Mouse (Mus musculus) limb, embryonic 14.5 days (tissue): ENCODE measurements at regions not wholly inside any gene's neighbourhood (a gene's known extent, or its start where the extent isn't known, plus 50 kb on each side); places are given as distances from the start of the nearest gene placed in this dataset.
A peak's percentile ranks its signal among the peaks of the same experiment; 100 is the strongest.

ENCODE experiments used
- ATAC-seq: fragments of 200-750 bp; cut with Nextera tagmentation; 2 replicates; pipeline ENCODE4 v1.8.0; 2017; ENCODE audit warnings: low read depth, moderate number of reproducible peaks, moderate TSS enrichment; ENCODE audit not compliant: low FRiP score
- DNase-seq: peaks from one replicate; pipeline ENCODE4 v3.0.0-alpha.2; 2015; ENCODE audit warnings: low spot score
- H3K27ac ChIP-seq: fragments of 300-500 bp; sonication (generic); replicated peaks from 2 replicates; pipeline ENCODE4 v1.5.1; 2014; ENCODE audit warnings: low read depth, mild to moderate bottlenecking, low read length, moderate library complexity, mixed read lengths
- H3K27me3 ChIP-seq: fragments of 300-500 bp; sonication (generic); 2 replicates; pipeline ENCODE4 v1.6.1; 2014; ENCODE audit warnings: low read length, mixed read lengths; ENCODE audit not compliant: control insufficient read depth, insufficient read depth
- H3K36me3 ChIP-seq: fragments of 300-500 bp; sonication (generic); 2 replicates; pipeline ENCODE4 v1.6.1; 2014; ENCODE audit warnings: mild to moderate bottlenecking, low read length, moderate library complexity, mixed read lengths; ENCODE audit not compliant: control insufficient read depth, insufficient read depth
- H3K4me1 ChIP-seq: fragments of 300-500 bp; sonication (generic); 2 replicates; pipeline ENCODE4 v1.6.1; 2014; ENCODE audit warnings: antibody characterized with exemption, low read length, mixed read lengths; ENCODE audit not compliant: control insufficient read depth, insufficient read depth
- H3K4me2 ChIP-seq: fragments of 300-500 bp; sonication (generic); replicated peaks from 2 replicates; pipeline ENCODE4 v1.6.1; 2014; ENCODE audit warnings: low read depth, mild to moderate bottlenecking, low read length, moderate library complexity; ENCODE audit not compliant: severe bottlenecking
- H3K4me3 ChIP-seq: fragments of 300-500 bp; sonication (generic); replicated peaks from 2 replicates; pipeline ENCODE4 v1.5.1; 2014; ENCODE audit warnings: low read length
- H3K9ac ChIP-seq: fragments of 300-500 bp; sonication (generic); 2 replicates; pipeline ENCODE4 v1.6.1; 2014; ENCODE audit warnings: mild to moderate bottlenecking, low read depth, low read length, moderate library complexity; ENCODE audit not compliant: severe bottlenecking
- H3K9me3 ChIP-seq: fragments of 300-500 bp; sonication (generic); 2 replicates; pipeline ENCODE4 v1.6.1; 2016; ENCODE audit warnings: low read length; ENCODE audit not compliant: control insufficient read depth
- POLR2A ChIP-seq: fragments of 200-500 bp; IDR thresholded peaks from 2 replicates; pipeline ENCODE4 v1.8.0; 2012; ENCODE audit warnings: inconsistent platforms, mild to moderate bottlenecking, moderate library complexity, borderline replicate concordance; ENCODE audit not compliant: insufficient read depth, insufficient read length; ENCODE audit errors: extremely low read depth
- WGBS: fragments of 180-500 bp; shearing (Covaris S2); extraction: QIAGEN DNeasy Blood & Tissue Kit; methylation state at CpG from one replicate; pipeline ENCODE4 v1.1.7; 2014; 5-methylcytosine and 5-hydroxymethylcytosine counted together

DNA sequence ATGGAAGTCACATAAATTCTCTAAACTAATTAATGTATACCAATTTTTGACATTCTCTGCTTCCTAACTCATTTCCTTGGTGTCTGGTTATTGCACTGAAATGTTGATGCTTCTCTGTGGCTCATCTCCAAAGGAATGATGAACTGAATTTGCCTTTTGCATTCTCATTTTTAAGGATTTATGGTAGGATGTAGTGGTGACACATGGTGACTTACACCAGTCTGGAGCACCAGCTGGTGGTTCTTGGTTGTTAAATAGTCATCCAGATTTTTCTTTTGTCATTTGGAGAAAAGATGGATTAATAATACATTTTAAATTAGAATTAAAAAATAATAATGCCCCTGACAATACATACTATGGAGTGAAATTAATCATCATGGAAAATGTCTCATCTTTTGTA is 1097.2 kb upstream of the Epha7 start:
- H3K27me3 ChIP-seq, result no peaks in the 10 kb centered on the region
- H3K4me3 ChIP-seq, result no peak overlapping the region
- no peak for TF ChIP-seq POLR2A
- H3K9me3 ChIP-seq, result no peaks in the 10 kb centered on the region
- no peak overlapping the region for H3K9ac ChIP-seq
- ATAC-seq (no peak), DNase-seq (no peak)
- H3K27ac ChIP-seq, result no peak overlapping the region
- H3K4me1 ChIP-seq, result no peaks in the 10 kb centered on the region
- no peak overlapping the region for H3K4me2 ChIP-seq
- H3K36me3 ChIP-seq, result no peaks in the 10 kb centered on the region

DNA sequence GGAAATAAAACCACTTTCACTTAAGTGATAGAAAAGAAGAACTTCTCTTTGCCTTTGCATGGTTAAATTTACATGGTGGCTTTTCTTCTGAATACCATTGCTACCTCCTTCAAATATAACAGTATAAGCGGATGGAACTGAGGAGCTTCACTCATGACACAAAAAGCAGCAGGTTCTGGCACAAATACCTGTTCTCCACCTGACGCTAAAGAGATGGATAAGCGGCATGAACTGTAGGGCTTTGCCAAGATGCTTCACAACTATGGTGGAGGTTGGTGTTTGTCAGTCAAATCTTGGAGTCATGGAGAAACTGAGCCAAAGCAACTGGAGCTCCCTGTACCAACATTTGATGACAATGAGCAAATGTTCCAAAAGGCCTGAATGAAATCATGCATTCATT is 1085.2 kb upstream of the Epha7 start:
- no peak overlapping the region for H3K27ac ChIP-seq
- WGBS, result 91% methylated on average over 3 of the region's 3 CpGs
- ATAC-seq (no peak), DNase-seq (no peak)
- no peak for TF ChIP-seq POLR2A
- H3K4me3 ChIP-seq, result no peak overlapping the region
- no peaks in the 10 kb centered on the region for H3K36me3 ChIP-seq
- H3K9me3 ChIP-seq, result no peaks in the 10 kb centered on the region
- H3K4me2 ChIP-seq, result no peak overlapping the region
- H3K9ac ChIP-seq, result no peak overlapping the region
- H3K4me1 ChIP-seq, result no peaks in the 10 kb centered on the region
- H3K27me3 ChIP-seq, result no peaks in the 10 kb centered on the region

DNA sequence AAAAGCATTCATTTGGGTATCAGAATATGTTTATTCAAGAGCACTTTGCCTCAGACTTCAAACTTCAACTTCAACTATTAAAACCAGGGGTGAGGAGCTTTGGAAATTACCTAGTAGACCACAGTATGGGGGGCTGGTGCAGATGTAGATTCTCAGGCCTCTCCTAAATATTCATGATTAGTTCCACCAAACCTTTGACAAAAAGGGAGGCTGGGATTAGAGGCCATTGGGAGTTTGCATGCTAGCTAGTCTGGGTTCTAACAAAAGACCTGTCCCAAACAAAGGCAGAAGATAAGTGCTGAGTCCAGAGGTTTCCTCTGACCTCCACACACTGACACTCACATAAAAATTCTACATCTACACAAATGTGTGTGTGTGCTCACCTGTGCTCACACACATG is 1078.8 kb upstream of the Epha7 start:
- Histone ChIP-seq H3K9ac (no peak overlapping the region), H3K4me2 (no peak overlapping the region), H3K36me3 (no peaks in the 10 kb centered on the region), H3K9me3 (no peaks in the 10 kb centered on the region), H3K27ac (no peak overlapping the region), H3K4me1 (no peaks in the 10 kb centered on the region), H3K27me3 (no peaks in the 10 kb centered on the region), H3K4me3 (no peak overlapping the region)
- no peak for TF ChIP-seq POLR2A
- no peak for DNase-seq
- no peak for ATAC-seq

DNA sequence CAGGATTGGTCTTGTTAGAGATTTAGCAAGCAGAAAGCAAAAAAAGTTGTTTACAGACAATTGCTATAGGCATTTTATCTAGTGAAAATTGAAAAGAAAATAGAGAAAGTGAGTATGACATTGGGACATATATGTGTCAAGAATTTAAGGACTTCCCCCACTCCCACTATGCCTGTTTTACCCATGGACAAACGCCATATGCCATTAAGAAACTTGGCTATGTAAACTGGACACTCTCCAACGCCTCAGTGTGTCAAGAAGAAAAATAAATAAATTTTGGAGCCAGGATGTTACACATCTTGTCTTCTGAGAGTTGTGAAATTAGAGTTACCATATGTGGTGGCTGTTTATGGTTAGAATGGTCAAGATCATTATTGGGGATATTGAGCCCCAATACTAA is 1031.1 kb upstream of the Epha7 start:
- Histone ChIP-seq H3K27ac (no peak overlapping the region), H3K9ac (no peak overlapping the region), H3K4me3 (no peak overlapping the region), H3K27me3 (no peaks in the 10 kb centered on the region), H3K4me1 (no peaks in the 10 kb centered on the region), H3K36me3 (no peaks in the 10 kb centered on the region), H3K4me2 (no peak overlapping the region), H3K9me3 (no peaks in the 10 kb centered on the region)
- ATAC-seq (no peak), DNase-seq (no peak)
- no peak for TF ChIP-seq POLR2A
- WGBS, result 69% methylated on average over 2 of the region's 2 CpGs

DNA sequence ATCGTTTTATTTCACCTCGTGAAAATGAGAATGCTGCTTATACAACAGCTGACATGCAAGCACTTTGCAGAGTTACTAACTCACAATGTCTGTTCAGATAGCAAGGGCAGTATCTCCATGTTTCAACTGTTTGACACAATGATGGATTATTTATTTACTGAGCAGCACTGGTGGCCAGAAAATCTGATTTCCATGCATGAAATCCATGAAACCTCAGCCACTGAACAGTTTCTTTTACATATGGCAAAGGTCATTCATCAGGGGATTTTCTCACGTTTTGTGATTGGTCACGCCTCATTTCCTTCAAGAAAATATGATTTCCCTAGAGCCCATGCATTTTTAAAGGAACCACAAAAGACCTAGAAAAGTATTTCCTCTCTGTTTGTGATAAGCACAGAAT is 1025.9 kb upstream of the Epha7 start:
- Histone ChIP-seq H3K27me3 (no peaks in the 10 kb centered on the region), H3K4me1 (no peaks in the 10 kb centered on the region), H3K9me3 (no peaks in the 10 kb centered on the region), H3K9ac (no peak overlapping the region), H3K4me3 (no peak overlapping the region), H3K4me2 (no peak overlapping the region), H3K27ac (no peak overlapping the region), H3K36me3 (no peaks in the 10 kb centered on the region)
- WGBS, result 63% methylated on average over 4 of the region's 4 CpGs
- no peak for DNase-seq
- TF ChIP-seq POLR2A, result no peak
- 0 out of 2 replicates have a peak, but pooled peaks have one; percentile 26 for ATAC-seq
